Mouse (Mus musculus) heart, embryonic 11.5 days (tissue): ENCODE measurements at regions not wholly inside any gene's neighbourhood (a gene's known extent, or its start where the extent isn't known, plus 50 kb on each side); places are given as distances from the start of the nearest gene placed in this dataset.

Experiments
- ATAC-seq: fragments of 200-750 bp; cut with Nextera tagmentation; replicated peaks from 2 replicates; pipeline ENCODE4 v1.8.0; 2017; ENCODE audit warnings: moderate library complexity; ENCODE audit not compliant: insufficient number of reproducible peaks, low FRiP score, low TSS enrichment
- H3K27ac ChIP-seq: fragments of 300-500 bp; sonication (generic); 2 replicates; pipeline ENCODE4 v1.5.1; 2014; ENCODE audit warnings: mild to moderate bottlenecking, low read depth, low read length
- H3K27me3 ChIP-seq: fragments of 300-500 bp; sonication (generic); 2 replicates; pipeline ENCODE4 v1.6.1; 2014; ENCODE audit warnings: mild to moderate bottlenecking, low read length, mixed read lengths; ENCODE audit not compliant: control insufficient read depth, insufficient read depth
- H3K36me3 ChIP-seq: fragments of 300-500 bp; sonication (generic); 2 replicates; pipeline ENCODE4 v1.6.1; 2014; ENCODE audit warnings: mild to moderate bottlenecking, low read length, moderate library complexity, mixed read lengths; ENCODE audit not compliant: control insufficient read depth, insufficient read depth
- H3K4me1 ChIP-seq: fragments of 300-500 bp; sonication (generic); 2 replicates; pipeline ENCODE4 v1.6.1; 2014; ENCODE audit warnings: low read length; ENCODE audit not compliant: control insufficient read depth, insufficient read depth
- H3K4me2 ChIP-seq: fragments of 300-500 bp; sonication (generic); 2 replicates; pipeline ENCODE4 v1.6.1; 2014; ENCODE audit warnings: mild to moderate bottlenecking, moderate library complexity
- H3K4me3 ChIP-seq: fragments of 300-500 bp; sonication (generic); 2 replicates; pipeline ENCODE4 v1.5.1; 2014; ENCODE audit warnings: low read depth, low read length
- H3K9ac ChIP-seq: fragments of 300-500 bp; sonication (generic); 2 replicates; pipeline ENCODE4 v1.6.1; 2014; ENCODE audit warnings: mild to moderate bottlenecking, low read depth, low read length, moderate library complexity
- H3K9me3 ChIP-seq: fragments of 300-500 bp; sonication (generic); replicated peaks from 2 replicates; pipeline ENCODE4 v1.6.1; 2016; ENCODE audit warnings: low read length; ENCODE audit not compliant: control insufficient read depth
- WGBS: fragments of 180-500 bp; shearing (Covaris S2); extraction: QIAGEN DNeasy Blood & Tissue Kit; methylation state at CpG from one replicate; pipeline ENCODE4 v1.1.7; 2014; ENCODE audit not compliant: insufficient replicate concordance; 5-methylcytosine and 5-hydroxymethylcytosine counted together

DNA sequence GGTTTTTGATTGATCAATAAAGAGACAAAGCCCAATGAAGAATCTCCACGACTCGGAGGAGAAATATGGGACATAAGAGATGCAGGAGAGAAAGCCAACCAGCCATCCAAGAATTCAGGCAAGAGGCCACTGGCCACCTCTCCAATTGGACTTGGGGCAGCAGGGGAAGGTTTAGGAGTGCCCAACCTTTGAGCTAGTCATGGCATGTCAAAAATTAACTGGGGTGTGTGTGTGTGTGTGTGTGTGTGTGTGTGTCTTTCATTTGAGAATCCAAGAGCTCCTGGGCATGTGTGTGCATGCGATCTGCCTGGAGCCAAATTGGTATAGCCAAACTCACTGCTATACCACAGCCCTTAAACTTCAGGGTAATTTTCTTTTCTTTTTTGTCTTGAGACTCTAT lies 51.6 kb upstream of the Cecr2 start:
- Histone ChIP-seq H3K4me1 (no peaks in the 10 kb centered on the region), H3K27ac (no peak overlapping the region), H3K27me3 (no peaks in the 10 kb centered on the region), H3K4me2 (no peak overlapping the region), H3K4me3 (no peak overlapping the region), H3K36me3 (no peaks in the 10 kb centered on the region), H3K9ac (no peak overlapping the region), H3K9me3 (no peaks in the 10 kb centered on the region)
- WGBS: 83% methylated on average over 3 of the region's 3 CpGs
- ATAC-seq: no peak

DNA sequence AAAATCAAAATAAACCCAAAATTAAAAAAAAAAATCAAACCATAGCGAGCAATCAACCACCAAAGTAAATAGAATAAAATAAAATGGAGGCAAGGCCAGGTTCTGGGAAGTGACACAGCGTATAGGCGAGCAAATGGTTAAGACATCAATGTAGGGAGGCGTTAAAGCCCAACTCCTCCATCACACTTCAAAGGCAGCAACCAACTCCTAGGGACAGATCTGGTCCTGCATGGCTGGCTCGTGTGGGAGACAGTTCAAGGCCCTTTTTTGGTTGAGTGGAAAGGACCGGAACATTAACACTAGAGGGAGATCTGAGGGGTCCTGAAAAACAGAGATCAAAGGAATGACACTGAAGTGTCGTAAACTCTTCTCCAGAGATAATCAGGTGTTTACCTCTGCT lies 53.8 kb upstream of the Cecr2 start:
- H3K27me3 ChIP-seq: no peaks in the 10 kb centered on the region
- H3K36me3 ChIP-seq: no peaks in the 10 kb centered on the region
- H3K4me3 ChIP-seq: no peak overlapping the region
- no peak overlapping the region for H3K27ac ChIP-seq
- no peak for ATAC-seq
- H3K4me1 ChIP-seq: no peaks in the 10 kb centered on the region
- H3K4me2 ChIP-seq: no peak overlapping the region
- no peaks in the 10 kb centered on the region for H3K9me3 ChIP-seq
- WGBS: 59% methylated on average over 7 of the region's 7 CpGs
- no peak overlapping the region for H3K9ac ChIP-seq

DNA sequence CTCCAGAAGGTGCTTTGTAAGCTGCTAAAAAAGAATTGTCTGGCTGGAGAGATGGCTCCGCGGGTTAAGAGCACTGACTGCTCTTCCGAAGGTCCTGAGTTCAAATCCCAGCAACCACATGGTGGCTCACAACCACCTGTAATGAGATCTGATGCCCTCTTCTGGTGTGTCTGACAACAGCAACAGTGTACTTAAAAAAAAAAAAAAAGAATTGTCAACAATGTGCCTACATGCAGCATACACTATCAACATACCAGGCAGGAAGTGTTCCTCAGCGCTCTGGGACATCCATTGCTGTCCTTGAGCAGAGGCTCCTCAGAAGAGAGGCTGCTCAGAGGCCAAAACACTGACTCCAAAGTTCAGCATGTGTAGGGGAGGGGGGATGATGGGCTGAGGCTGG lies 56.3 kb upstream of the Cecr2 start:
- H3K27me3 ChIP-seq: no peaks in the 10 kb centered on the region
- WGBS: 77% methylated on average over 4 of the region's 4 CpGs
- no peak overlapping the region for H3K4me2 ChIP-seq
- H3K9me3 ChIP-seq: no peaks in the 10 kb centered on the region
- no peaks in the 10 kb centered on the region for H3K4me1 ChIP-seq
- no peak overlapping the region for H3K4me3 ChIP-seq
- no peak overlapping the region for H3K9ac ChIP-seq
- H3K27ac ChIP-seq: no peak overlapping the region
- ATAC-seq: no peak
- no peaks in the 10 kb centered on the region for H3K36me3 ChIP-seq

DNA sequence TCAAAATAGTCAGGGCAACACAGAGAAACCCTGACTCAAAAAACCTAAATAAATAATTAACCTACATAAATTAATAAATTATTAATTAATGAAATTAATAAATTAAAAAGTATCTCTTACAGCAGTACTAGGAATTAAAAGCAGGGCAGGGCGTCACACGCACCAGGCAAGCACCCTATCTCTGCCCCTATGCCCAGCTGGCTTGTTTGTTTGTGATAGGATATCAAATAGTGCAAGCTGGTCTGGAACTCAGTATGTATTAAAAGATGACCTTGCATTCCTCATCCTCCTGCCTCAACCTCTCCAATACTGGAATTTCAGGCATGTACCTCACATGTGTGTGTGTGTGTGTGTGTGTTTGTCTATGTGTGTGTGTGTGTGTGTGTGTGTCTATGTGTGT lies 60.7 kb upstream of the Cecr2 start:
- Histone ChIP-seq H3K36me3 (no peaks in the 10 kb centered on the region), H3K27ac (no peak overlapping the region), H3K9me3 (no peaks in the 10 kb centered on the region), H3K4me1 (peaks cover 7% of the 10 kb centered on the region; the same call in 1 of the 2 replicates), H3K4me2 (no peak overlapping the region), H3K27me3 (no peaks in the 10 kb centered on the region), H3K4me3 (no peak overlapping the region), H3K9ac (no peak overlapping the region)
- no peak for ATAC-seq
- WGBS: 74% methylated on average over 2 of the region's 2 CpGs

DNA sequence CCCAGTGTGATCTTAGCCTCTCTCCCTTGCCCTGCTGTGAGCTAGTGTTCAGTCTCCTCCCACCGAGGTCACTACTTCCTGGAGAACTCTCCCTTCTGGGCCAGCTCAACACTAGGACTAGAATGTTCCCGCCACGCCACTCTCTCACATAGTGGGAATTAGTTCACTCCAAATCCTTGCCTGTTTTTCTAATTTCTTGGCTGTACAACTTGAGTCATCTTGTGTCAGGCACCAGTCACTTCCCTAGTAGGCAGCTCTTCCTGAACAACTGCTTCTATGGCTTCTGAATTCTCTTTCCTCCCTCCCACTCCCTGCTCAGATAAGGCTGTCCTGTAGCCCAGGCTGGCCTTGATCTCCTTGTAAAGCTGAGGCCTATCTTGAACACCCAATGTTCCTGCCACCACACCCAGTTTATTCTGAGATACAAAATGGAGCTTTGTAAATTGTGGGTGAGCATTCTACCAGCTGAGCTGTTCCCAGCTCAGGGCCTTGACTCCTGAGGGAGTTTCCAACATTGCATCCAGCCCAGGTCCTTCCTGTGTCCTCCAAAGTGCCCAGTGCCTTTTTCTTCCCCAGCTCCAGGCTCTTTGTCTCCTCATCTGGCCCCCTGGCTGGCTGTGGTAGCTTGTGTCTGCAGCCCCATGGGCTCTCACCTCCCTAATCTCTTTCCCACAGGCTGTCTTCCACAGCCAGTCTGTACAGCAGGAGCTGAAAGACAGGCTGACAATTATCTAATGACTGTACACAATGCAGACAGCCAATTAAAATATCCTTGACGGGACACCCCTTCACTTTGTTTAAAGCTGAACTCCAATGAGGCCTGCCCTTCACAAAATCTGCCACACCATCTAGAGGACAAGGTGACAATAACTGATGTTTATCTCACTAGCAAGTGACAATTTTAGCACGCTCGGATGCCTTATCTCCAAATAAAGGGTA lies 61.9 kb upstream of the Cecr2 start:
- H3K4me1 ChIP-seq: peaks cover 7% of the 10 kb centered on the region; the same call in 1 of the 2 replicates
- H3K36me3 ChIP-seq: no peaks in the 10 kb centered on the region
- 33% methylated on average over 6 of the region's 6 CpGs for WGBS
- no peak overlapping the region for H3K4me3 ChIP-seq
- no peak overlapping the region for H3K27ac ChIP-seq
- no peak overlapping the region for H3K4me2 ChIP-seq
- no peak for ATAC-seq
- H3K9ac ChIP-seq: no peak overlapping the region
- no peaks in the 10 kb centered on the region for H3K27me3 ChIP-seq
- no peaks in the 10 kb centered on the region for H3K9me3 ChIP-seq

DNA sequence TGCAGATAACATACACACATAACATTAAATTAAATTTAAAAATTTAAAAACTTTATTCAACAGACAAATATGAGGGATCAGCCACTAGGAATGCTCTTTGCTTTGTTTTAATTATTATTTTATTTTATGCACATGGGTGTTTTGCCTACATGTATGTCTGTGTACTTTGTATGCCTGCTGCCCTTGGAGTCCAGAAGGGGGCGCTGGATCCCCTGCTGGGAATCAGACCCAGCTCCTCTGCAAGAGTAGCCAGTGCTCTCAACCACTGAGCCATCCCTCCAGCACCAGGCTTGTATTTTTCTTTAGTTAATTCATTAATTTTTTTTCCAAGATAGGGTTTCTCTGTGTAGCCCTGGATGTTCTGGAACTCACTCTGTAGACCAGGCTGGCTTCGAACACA lies 62.7 kb upstream of the Cecr2 start:
- WGBS: 58% methylated on average over 2 of the region's 2 CpGs
- Histone ChIP-seq H3K4me1 (peaks cover 7% of the 10 kb centered on the region; the same call in 1 of the 2 replicates), H3K27ac (no peak overlapping the region), H3K9me3 (no peaks in the 10 kb centered on the region), H3K36me3 (no peaks in the 10 kb centered on the region), H3K4me2 (no peak overlapping the region), H3K9ac (no peak overlapping the region), H3K27me3 (no peaks in the 10 kb centered on the region), H3K4me3 (no peak overlapping the region)
- no peak for ATAC-seq

DNA sequence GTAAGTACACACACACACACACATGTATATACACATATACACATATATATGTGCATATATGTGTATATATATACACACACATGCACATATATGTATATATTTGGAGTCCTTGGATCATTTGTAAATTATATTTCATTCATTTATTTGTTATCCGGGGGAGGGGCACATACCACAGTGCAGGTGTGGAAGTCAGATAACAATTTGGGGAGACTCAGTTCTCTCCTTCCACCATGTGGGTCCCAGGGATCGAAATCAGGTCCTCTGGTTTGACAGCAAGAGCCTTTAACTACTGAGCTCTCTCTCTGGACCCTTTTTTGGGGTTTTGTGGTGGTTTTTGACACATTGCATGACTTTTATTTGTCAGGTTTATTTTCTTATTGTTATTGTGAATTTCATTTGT lies 65.8 kb upstream of the Cecr2 start:
- Histone ChIP-seq H3K9me3 (no peaks in the 10 kb centered on the region), H3K36me3 (no peaks in the 10 kb centered on the region), H3K4me1 (peaks cover 7% of the 10 kb centered on the region; the same call in 1 of the 2 replicates), H3K4me3 (no peak overlapping the region), H3K27me3 (no peaks in the 10 kb centered on the region), H3K4me2 (no peak overlapping the region), H3K9ac (no peak overlapping the region), H3K27ac (no peak overlapping the region)
- no peak for ATAC-seq
- WGBS: 75% methylated on average over 2 of the region's 2 CpGs

DNA sequence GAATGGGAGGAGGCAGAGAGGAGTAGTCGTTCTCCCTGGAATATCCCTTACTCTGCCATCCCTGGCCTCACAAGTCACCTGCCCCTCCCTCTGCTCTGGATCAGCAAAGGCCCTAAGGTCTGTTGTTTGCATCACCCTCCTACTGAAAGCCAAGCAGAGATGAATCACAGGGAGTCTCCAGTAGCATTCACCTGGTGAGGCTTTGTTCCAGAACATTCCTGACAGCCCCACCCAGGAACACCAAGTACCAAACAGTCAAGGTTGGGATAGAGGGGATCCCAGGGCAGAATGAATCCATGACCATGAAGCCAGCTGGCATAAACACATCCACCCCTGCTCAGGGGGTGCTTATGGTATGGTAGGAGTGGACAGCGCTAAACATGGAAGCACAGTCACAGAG lies 67.4 kb upstream of the Hdhd5 start:
- WGBS: 75% methylated on average over 2 of the region's 2 CpGs
- Histone ChIP-seq H3K27ac (no peak overlapping the region), H3K27me3 (no peaks in the 10 kb centered on the region), H3K9ac (no peak overlapping the region), H3K4me2 (no peak overlapping the region), H3K4me1 (no peaks in the 10 kb centered on the region), H3K36me3 (no peaks in the 10 kb centered on the region), H3K9me3 (no peaks in the 10 kb centered on the region), H3K4me3 (no peak overlapping the region)
- ATAC-seq: no peak

DNA sequence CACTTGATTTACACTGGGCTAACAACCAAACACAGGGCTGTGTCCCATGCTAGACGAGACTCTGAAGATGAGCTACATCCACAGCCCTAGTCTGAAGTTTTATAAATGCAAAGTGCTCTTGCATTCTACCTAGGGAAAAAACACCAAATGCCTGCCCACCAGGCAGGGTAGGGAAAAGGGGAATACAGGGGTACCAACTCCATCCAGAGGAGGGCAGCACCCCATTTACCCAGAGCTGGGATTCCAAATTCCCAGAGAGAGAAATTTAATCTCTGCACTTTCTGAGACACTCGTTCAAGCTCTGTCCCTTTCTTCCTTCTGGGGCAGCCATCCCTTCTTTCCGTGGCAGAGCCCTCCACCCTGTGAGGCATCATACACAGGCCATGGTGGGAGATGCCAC lies 66.8 kb upstream of the Hdhd5 start:
- Histone ChIP-seq H3K27ac (no peak overlapping the region), H3K4me2 (no peak overlapping the region), H3K9ac (no peak overlapping the region), H3K4me3 (no peak overlapping the region), H3K9me3 (no peaks in the 10 kb centered on the region), H3K36me3 (no peaks in the 10 kb centered on the region), H3K27me3 (no peaks in the 10 kb centered on the region), H3K4me1 (no peaks in the 10 kb centered on the region)
- WGBS: 23% methylated on average over 3 of the region's 3 CpGs
- no peak for ATAC-seq
